Comparison of ENCODE assay signal across 22 mouse cellular contexts in genomic region chr9:24923514-24923913, GRCm38 (mm10).
DNase-seq lines count a peak whose midpoint lies in the region; ATAC-seq and TF ChIP-seq lines count a peak whose summit lies in the region.
"Had no signal": no experiment of that assay in that cellular context is flagged by ENCODE, and none has a peak within 500 bp of the region (broad histone marks: within the 10 kb centered on the region; RNA-seq: fewer than 3 reads in every experiment).

No protein-coding gene starts in this region.

- H3K27me3 ChIP-seq in heart, embryonic 10.5 days (ENCODE audit: insufficient read depth, poor library complexity, severe bottlenecking): no peaks in the 10 kb centered on the region
- H3K27me3 ChIP-seq in heart, embryonic 13.5 days (replicated peaks): no peaks in the 10 kb centered on the region
- H3K27me3 ChIP-seq in lung, postnatal 0 days (replicated peaks; ENCODE audit: insufficient read depth, low read length): no peaks in the 10 kb centered on the region
- H3K27me3 ChIP-seq in midbrain, embryonic 11.5 days (ENCODE audit: control insufficient read depth, insufficient read depth, low read length): no peaks in the 10 kb centered on the region
- H3K27me3 ChIP-seq in midbrain, embryonic 15.5 days (replicated peaks): no peaks in the 10 kb centered on the region
- H3K27me3 ChIP-seq: CH12.LX, Patski had no signal

- H3K4me3 ChIP-seq in heart, embryonic 10.5 days: no peak overlapping the region
- H3K4me3 ChIP-seq in heart, embryonic 13.5 days: no peak overlapping the region
- no peak overlapping the region for H3K4me3 ChIP-seq in lung, postnatal 0 days (ENCODE audit: low read depth, low read length)
- no peak overlapping the region for H3K4me3 ChIP-seq in midbrain, embryonic 11.5 days (ENCODE audit: low read depth, low read length)
- no peak overlapping the region for H3K4me3 ChIP-seq in midbrain, embryonic 15.5 days

- intact Hi-C loops in heart, postnatal 10 days (cut with DNase I): no loop called here

- ATAC-seq in heart, embryonic 13.5 days (ENCODE audit: extremely low read depth, insufficient number of reproducible peaks, low FRiP score, low TSS enrichment): no peak
- peak; percentile 61 for ATAC-seq in lung, postnatal 0 days
- no peak for ATAC-seq in midbrain, embryonic 11.5 days (ENCODE audit: low FRiP score)
- ATAC-seq in midbrain, embryonic 15.5 days (replicated peaks): no peak
- ATAC-seq: activated CD4-positive, CD25-positive, alpha-beta regulatory T cell, adult 4 months; CD4-positive, CD25-positive, alpha-beta regulatory T cell, adult 4 months; Patski had no signal

- no peak for TF ChIP-seq CTCF in lung, postnatal 0 days (IDR thresholded peaks at IDR 0.05)

- H3K4me1 ChIP-seq in heart, embryonic 10.5 days: peaks cover 27% of the 10 kb centered on the region
- peaks cover 44% of the 10 kb centered on the region for H3K4me1 ChIP-seq in heart, embryonic 13.5 days
- 0 out of 2 replicates have a peak, but pooled peaks cover 8% of the 10 kb centered on the region for H3K4me1 ChIP-seq in lung, postnatal 0 days (ENCODE audit: insufficient read depth, low read depth, low read length)
- H3K4me1 ChIP-seq in midbrain, embryonic 11.5 days (ENCODE audit: control insufficient read depth, insufficient read depth, low read length): peaks cover 7% of the 10 kb centered on the region; the same call in 1 of the 2 replicates
- H3K4me1 ChIP-seq in midbrain, embryonic 15.5 days: no peaks in the 10 kb centered on the region

- peak; percentile 52 for DNase-seq in heart, embryonic 10.5 days (ENCODE audit: low spot score)
- no peak for DNase-seq in heart, postnatal 4 days
- no peak for DNase-seq in heart, postnatal 10 days
- no peak for DNase-seq in lung, postnatal 0 days (ENCODE audit: low spot score)
- DNase-seq in lung, postnatal 10 days: no peak
- DNase-seq in midbrain, embryonic 11.5 days (ENCODE audit: low spot score, missing footprints): peak; percentile 76
- DNase-seq: adrenal gland, adult 2 months; adrenal gland, adult 8-10 months; adrenal gland, postnatal 10 days; adrenal gland, postnatal 14 days; adrenal gland, postnatal 25 days; adrenal gland, postnatal 36 days; B cell, adult 2 months; cerebellum, adult 11 months; cerebellum, adult 11-12 months had no signal

- peak; percentile 41; the same call in 1 of the 2 replicates for TF ChIP-seq EP300 in lung, postnatal 0 days (IDR thresholded peaks at IDR 0.05)

- 0 out of 2 replicates have a peak overlapping the region, but pooled peaks have one; percentile 29 for H3K27ac ChIP-seq in heart, embryonic 10.5 days
- peak overlapping the region; percentile 42; the same call in 1 of the 2 replicates for H3K27ac ChIP-seq in heart, embryonic 13.5 days (replicated peaks)
- H3K27ac ChIP-seq in lung, postnatal 0 days (ENCODE audit: low read length): no peak overlapping the region
- no peak overlapping the region for H3K27ac ChIP-seq in midbrain, embryonic 11.5 days (ENCODE audit: low read depth, low read length)
- H3K27ac ChIP-seq in midbrain, embryonic 15.5 days: no peak overlapping the region

- no peaks in the 10 kb centered on the region for H3K9me3 ChIP-seq in heart, embryonic 10.5 days
- no peaks in the 10 kb centered on the region for H3K9me3 ChIP-seq in heart, embryonic 13.5 days
- H3K9me3 ChIP-seq in lung, postnatal 0 days (ENCODE audit: low read length): no peaks in the 10 kb centered on the region
- no peaks in the 10 kb centered on the region for H3K9me3 ChIP-seq in midbrain, embryonic 11.5 days (ENCODE audit: control insufficient read depth, low read length)
- H3K9me3 ChIP-seq in midbrain, embryonic 15.5 days: no peaks in the 10 kb centered on the region
- H3K9me3 ChIP-seq: G1E had no signal

- no peak overlapping the region for H3K9ac ChIP-seq in heart, embryonic 13.5 days
- H3K9ac ChIP-seq in lung, postnatal 0 days (replicated peaks; ENCODE audit: low read depth): no peak overlapping the region
- H3K9ac ChIP-seq in midbrain, embryonic 11.5 days (ENCODE audit: low read length): no peak overlapping the region
- H3K9ac ChIP-seq in midbrain, embryonic 15.5 days: no peak overlapping the region

- WGBS in heart, embryonic 10.5 days: 84% methylated on average over 5 of the region's 5 CpGs
- WGBS in heart, embryonic 13.5 days: 78% methylated on average over 5 of the region's 5 CpGs
- WGBS in lung, postnatal 0 days: 57% methylated on average over 5 of the region's 5 CpGs
- WGBS in midbrain, embryonic 11.5 days: 88% methylated on average over 5 of the region's 5 CpGs
- WGBS in midbrain, embryonic 15.5 days: 94% methylated on average over 5 of the region's 5 CpGs

- no peaks in the 10 kb centered on the region for H3K36me3 ChIP-seq in heart, embryonic 10.5 days
- H3K36me3 ChIP-seq in heart, embryonic 13.5 days: no peaks in the 10 kb centered on the region
- H3K36me3 ChIP-seq in lung, postnatal 0 days (ENCODE audit: insufficient read depth, low read length): no peaks in the 10 kb centered on the region
- no peaks in the 10 kb centered on the region for H3K36me3 ChIP-seq in midbrain, embryonic 11.5 days (ENCODE audit: control insufficient read depth, insufficient read depth, low read length)
- no peaks in the 10 kb centered on the region for H3K36me3 ChIP-seq in midbrain, embryonic 15.5 days (replicated peaks)
- H3K36me3 ChIP-seq: G1E had no signal

- no peak overlapping the region for H3K4me2 ChIP-seq in heart, embryonic 13.5 days
- H3K4me2 ChIP-seq in lung, postnatal 0 days (replicated peaks; ENCODE audit: low read depth, low read length): no peak overlapping the region
- no peak overlapping the region for H3K4me2 ChIP-seq in midbrain, embryonic 11.5 days
- no peak overlapping the region for H3K4me2 ChIP-seq in midbrain, embryonic 15.5 days

Comparison
In these comparisons a context has a peak if more than half of its experiments do, and no peak if none do; other contexts are left out.
1. DNase-seq: peak in heart, embryonic 10.5 days (single experiment) and midbrain, embryonic 11.5 days (single experiment); none in heart, postnatal 4 days (single experiment), heart, postnatal 10 days (0 of 2), lung, postnatal 0 days (single experiment) and lung, postnatal 10 days (single experiment).
2. H3K27ac ChIP-seq: peak in heart, embryonic 10.5 days (single experiment) and heart, embryonic 13.5 days (single experiment); none in lung, postnatal 0 days (single experiment), midbrain, embryonic 11.5 days (single experiment) and midbrain, embryonic 15.5 days (single experiment).